Mouse (Mus musculus) gonadal fat pad, adult 2 months (tissue): ENCODE measurements around the gene Psmb9. TPM values are rescaled to one million over a fixed set of nuclear protein-coding genes. Genes with fewer than 3 reads are reported as not detected.

Source experiments
- DNase-seq: peaks from one replicate; pipeline ENCODE4 v3.0.0-alpha.2; 2012; ENCODE audit warnings: low read depth
- polyA plus RNA-seq: library from polyadenylated mRNA; depleted of rRNA; stranded (reverse); fragments of >200 nt; gene quantifications from 2 replicates; pipeline ENCODE4 v1.2.3, GENCODE M21; 2012; rRNA removed

Psmb9 gene
- polyA plus RNA-seq, 1 experiment: 32.8 TPM

GRCm38 (mm10) chr17:34138655-34139054 lies 48.9 kb downstream of the Psmb9 start:
- no peak for DNase-seq

DNA sequence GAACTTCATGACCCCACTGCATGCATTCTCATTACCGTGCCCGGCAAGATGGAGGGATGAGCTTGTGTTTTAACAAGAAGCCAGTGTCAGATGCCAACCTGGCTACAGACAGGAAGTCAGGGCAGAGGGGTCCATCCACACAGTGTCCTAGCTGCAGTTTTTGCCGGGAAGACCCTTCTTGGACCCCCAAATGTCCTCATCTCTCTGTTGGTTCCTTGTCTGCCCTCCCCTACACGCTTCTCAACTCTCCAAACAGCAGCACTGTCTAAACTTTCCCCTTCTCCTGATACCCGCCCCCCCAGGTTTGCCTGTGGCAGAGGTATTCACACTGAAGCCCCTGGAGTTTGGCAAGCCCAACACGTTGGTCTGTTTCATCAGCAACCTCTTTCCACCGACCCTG lies 50.0 kb downstream of the Psmb9 start:
- no peak for DNase-seq

DNA sequence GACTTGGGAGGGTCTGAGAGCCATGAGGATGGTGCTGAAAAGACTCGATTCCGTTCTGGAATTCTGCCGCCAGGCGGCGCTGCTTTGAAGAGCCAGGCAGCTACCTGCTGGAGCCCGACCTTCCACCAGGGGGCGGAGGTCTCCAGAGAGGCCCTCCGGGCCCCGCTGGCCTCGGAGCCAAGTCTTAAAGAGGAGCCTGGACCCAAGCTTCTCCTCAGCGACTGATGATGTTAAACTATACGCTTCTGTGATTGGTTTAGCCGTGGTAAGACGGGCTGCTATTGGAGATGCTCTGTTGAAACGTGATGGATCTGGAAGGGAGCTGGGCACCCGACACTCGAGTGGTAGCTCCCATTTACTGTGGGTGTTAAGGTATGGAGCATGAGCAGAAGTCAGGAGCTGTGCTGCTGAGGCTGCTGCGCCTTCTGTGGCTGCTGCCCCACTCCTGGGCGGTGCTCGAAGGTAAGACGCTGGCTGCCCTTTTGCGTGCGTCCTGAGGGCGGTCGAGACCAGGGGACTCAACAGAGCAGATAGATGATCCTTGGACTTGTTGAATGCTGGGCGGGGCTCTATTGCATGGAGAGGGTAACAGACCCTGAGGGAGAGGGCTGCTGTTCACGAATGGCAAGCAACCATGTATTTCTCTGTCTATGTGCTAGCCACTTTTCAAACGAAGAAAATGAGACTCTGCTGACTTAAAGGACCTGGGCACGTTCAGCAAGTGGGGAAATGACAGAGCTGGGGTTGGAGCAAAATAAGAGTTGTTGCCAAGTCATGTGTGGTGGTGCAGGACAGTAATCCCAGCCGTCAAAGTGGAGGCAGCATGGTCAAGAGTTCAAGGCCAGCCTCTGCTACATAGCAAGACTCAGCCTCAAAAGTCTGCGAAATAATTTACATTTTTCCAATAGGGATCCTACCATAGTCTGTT lies 52.0 kb downstream of the Psmb9 start:
- no peak for DNase-seq

GRCm38 (mm10) chr17:34134451-34134850 lies 53.1 kb downstream of the Psmb9 start:
- DNase-seq: no peak

DNA sequence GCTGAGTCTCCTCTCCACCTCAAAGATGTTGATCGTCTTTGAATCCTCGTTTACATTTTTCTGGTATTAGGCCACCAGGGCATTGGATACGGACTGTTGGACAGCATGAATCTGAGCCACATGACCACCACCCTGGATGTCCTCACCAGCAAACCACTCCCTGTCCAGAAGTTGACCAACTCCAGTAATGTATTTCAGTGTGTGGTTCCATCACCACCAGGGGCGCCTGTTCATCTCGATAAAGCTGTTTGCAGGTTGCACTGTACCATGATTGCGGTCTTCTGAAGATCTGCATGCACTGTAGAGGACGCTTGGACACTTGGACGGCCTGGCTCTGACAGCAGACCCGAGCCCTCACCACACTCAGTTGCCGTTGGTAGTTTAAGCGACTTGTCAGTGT lies 54.3 kb downstream of the Psmb9 start:
- DNase-seq: no peak

Other genes starting within 250 kb of the Psmb9 start
- 24.1 and 37.0 TPM in 2 replicates for gene Pfdn6, start 247.4 kb downstream of the Psmb9 start, polyA plus RNA-seq
- gene Wdr46, start 247.1 kb downstream of the Psmb9 start, polyA plus RNA-seq: 14.9 and 18.1 TPM in 2 replicates
- 8.1 and 8.7 TPM in 2 replicates for gene B3galt4, start 236.3 kb downstream of the Psmb9 start, polyA plus RNA-seq
- gene Vps52, start 232.0 kb downstream of the Psmb9 start, polyA plus RNA-seq: 54.5 and 62.2 TPM in 2 replicates
- 683 and 816 TPM in 2 replicates for gene Rps18, start 231.8 kb downstream of the Psmb9 start, polyA plus RNA-seq
- gene H2-K1, start 187.4 kb downstream of the Psmb9 start, polyA plus RNA-seq: 2,228 and 2,761 TPM in 2 replicates
- gene Ring1, start 163.1 kb downstream of the Psmb9 start, polyA plus RNA-seq: 29.4 and 29.6 TPM in 2 replicates
- gene H2-Ke6, start 159.7 kb downstream of the Psmb9 start, polyA plus RNA-seq: 75.6 and 95.1 TPM in 2 replicates
- 207 and 240 TPM in 2 replicates for gene Slc39a7, start 156.1 kb downstream of the Psmb9 start, polyA plus RNA-seq
- gene Rxrb, start 156.0 kb downstream of the Psmb9 start, polyA plus RNA-seq: 51.3 and 53.0 TPM in 2 replicates
- gene Col11a2, start 148.3 kb downstream of the Psmb9 start, polyA plus RNA-seq: 0.69 and 1.0 TPM in 2 replicates
- gene H2-Oa, start 95.4 kb downstream of the Psmb9 start, polyA plus RNA-seq: 2.1 and 2.5 TPM in 2 replicates
- gene H2-DMa, start 68.2 kb downstream of the Psmb9 start, polyA plus RNA-seq: 73.0 and 74.6 TPM in 2 replicates
- 110 and 117 TPM in 2 replicates for gene Brd2, start 65.1 kb downstream of the Psmb9 start, polyA plus RNA-seq
- gene H2-DMb2, start 44.5 kb downstream of the Psmb9 start, polyA plus RNA-seq: 51.4 and 61.0 TPM in 2 replicates
- gene H2-DMb1, start 34.7 kb downstream of the Psmb9 start, polyA plus RNA-seq: 87.5 and 107 TPM in 2 replicates
- 23.3 and 27.8 TPM in 2 replicates for gene Tap1, start 211 bp downstream of the Psmb9 start, polyA plus RNA-seq
- gene Psmb8, start 10.0 kb upstream of the Psmb9 start, polyA plus RNA-seq: 56.3 and 58.9 TPM in 2 replicates
- gene Tap2, start 15.8 kb upstream of the Psmb9 start, polyA plus RNA-seq: 28.0 and 33.7 TPM in 2 replicates
- 2.6 and 3.5 TPM in 2 replicates for gene H2-Ob, start 51.1 kb upstream of the Psmb9 start, polyA plus RNA-seq
- gene H2-Ab1, start 69.9 kb upstream of the Psmb9 start, polyA plus RNA-seq: 534 and 583 TPM in 2 replicates
- gene H2-Aa, start 100.1 kb upstream of the Psmb9 start, polyA plus RNA-seq: 306 and 360 TPM in 2 replicates
- 161 and 168 TPM in 2 replicates for gene H2-Eb1, start 118.1 kb upstream of the Psmb9 start, polyA plus RNA-seq
- gene H2-Eb2, start 137.9 kb upstream of the Psmb9 start, polyA plus RNA-seq: 0.05 and 0.06 TPM in 2 replicates
- 0.62 and 0.66 TPM in 2 replicates for gene Btnl2, start 167.1 kb upstream of the Psmb9 start, polyA plus RNA-seq
- gene Btnl1, start 189.4 kb upstream of the Psmb9 start, polyA plus RNA-seq: 0.06 and 0.07 TPM in 2 replicates
- gene BC051142, start 211.1 kb upstream of the Psmb9 start, polyA plus RNA-seq: 3.0 and 3.2 TPM in 2 replicates